Mouse (Mus musculus) midbrain, embryonic 16.5 days (tissue): ENCODE measurements around the gene Rpp25l. TPM values are rescaled to one million over a fixed set of nuclear protein-coding genes. Genes with fewer than 3 reads are reported as not detected.
A peak's percentile ranks its signal among the peaks of the same experiment; 100 is the strongest.

ENCODE experiments used
- ATAC-seq: fragments of 200-750 bp; cut with Nextera tagmentation; 2 replicates; pipeline ENCODE4 v1.8.0; 2017; ENCODE audit warnings: moderate TSS enrichment
- H3K27ac ChIP-seq: fragments of 300-500 bp; sonication (generic); 2 replicates; pipeline ENCODE4 v1.5.1; 2014; ENCODE audit warnings: mild to moderate bottlenecking, low read length, mixed read lengths
- H3K27me3 ChIP-seq: fragments of 300-500 bp; sonication (generic); 2 replicates; pipeline ENCODE4 v1.6.1; 2014; ENCODE audit warnings: low read depth, low read length, mixed read lengths; ENCODE audit not compliant: control insufficient read depth, insufficient read depth
- H3K36me3 ChIP-seq: fragments of 300-500 bp; sonication (generic); 2 replicates; pipeline ENCODE4 v1.6.1; 2014; ENCODE audit warnings: mild to moderate bottlenecking, low read length, moderate library complexity, mixed read lengths; ENCODE audit not compliant: control insufficient read depth, insufficient read depth
- H3K4me1 ChIP-seq: fragments of 300-500 bp; sonication (generic); 2 replicates; pipeline ENCODE4 v1.6.1; 2014; ENCODE audit warnings: mild to moderate bottlenecking, low read length, mixed read lengths; ENCODE audit not compliant: control insufficient read depth, insufficient read depth
- H3K4me2 ChIP-seq: fragments of 300-500 bp; sonication (generic); 2 replicates; pipeline ENCODE4 v1.6.1; 2014; ENCODE audit warnings: mild to moderate bottlenecking, low read length, mixed read lengths
- H3K4me3 ChIP-seq: fragments of 300-500 bp; sonication (generic); 2 replicates; pipeline ENCODE4 v1.5.1; 2014; ENCODE audit warnings: low read depth, mild to moderate bottlenecking, low read length, moderate library complexity, mixed read lengths
- H3K9ac ChIP-seq: fragments of 300-500 bp; sonication (generic); 2 replicates; pipeline ENCODE4 v1.6.1; 2014; ENCODE audit warnings: low read depth, low read length, mixed read lengths
- H3K9me3 ChIP-seq: fragments of 300-500 bp; sonication (generic); replicated peaks from 2 replicates; pipeline ENCODE4 v1.6.1; 2014; ENCODE audit warnings: mild to moderate bottlenecking, low read length, mixed read lengths; ENCODE audit not compliant: control insufficient read depth, poor library complexity, severe bottlenecking
- WGBS: fragments of 180-500 bp; shearing (Covaris S2); extraction: QIAGEN DNeasy Blood & Tissue Kit; methylation state at CpG from one replicate; pipeline ENCODE4 v1.1.7; 2014; 5-methylcytosine and 5-hydroxymethylcytosine counted together
- polyA plus RNA-seq: library from polyadenylated mRNA; unstranded; fragments of >200 nt; fragmentation: Nextera tagmentation; extraction: Ambion mirVana; gene quantifications from 2 replicates; pipeline ENCODE4 v1.2.1, GENCODE M21; 2015

Rpp25l gene
- polyA plus RNA-seq, 1 experiment from 2014 or later, result 52.4 TPM

- no peaks in the 10 kb centered on the region for H3K36me3 ChIP-seq
- H3K9me3 ChIP-seq, result no peaks in the 10 kb centered on the region
- H3K27ac ChIP-seq, result no peak overlapping the region
- 33% methylated on average over 5 of the region's 5 CpGs for WGBS
- 0 out of 2 replicates have a peak overlapping the region, but pooled peaks have one; percentile 33 for H3K9ac ChIP-seq
- H3K27me3 ChIP-seq, result no peaks in the 10 kb centered on the region
- ATAC-seq, result peak; percentile 2; the same call in 1 of the 2 replicates
- H3K4me1 ChIP-seq, result peaks cover 29% of the 10 kb centered on the region
- H3K4me3 ChIP-seq, result no peak overlapping the region
- H3K4me2 ChIP-seq, result no peak overlapping the region
These were observed 41.8 kb downstream of the Rpp25l start for GRCm38 (mm10) chr4:41671500-41671899.

DNA sequence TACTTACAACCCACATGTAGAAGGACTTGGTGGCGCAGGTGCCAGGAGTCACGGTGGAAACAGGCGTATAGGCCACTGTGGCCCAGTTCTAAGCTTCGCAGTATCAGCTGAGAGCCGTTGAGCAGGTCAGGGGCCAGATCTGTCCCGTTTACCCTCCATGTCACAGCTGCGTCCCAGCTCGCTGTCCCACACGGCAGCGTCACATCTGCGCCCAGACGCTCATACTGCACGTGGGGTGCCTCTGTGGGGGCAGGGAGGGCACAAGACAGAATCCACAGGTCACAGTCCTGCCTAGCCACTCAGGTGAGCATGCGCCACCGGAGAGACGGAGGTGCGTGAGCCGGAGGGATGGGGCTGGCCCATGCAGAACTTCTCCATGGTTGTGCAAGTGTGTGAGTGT is 42.5 kb downstream of the Rpp25l start:
- no peak overlapping the region for H3K9ac ChIP-seq
- H3K4me2 ChIP-seq, result no peak overlapping the region
- WGBS, result 74% methylated on average over 18 of the region's 18 CpGs
- ATAC-seq, result no peak
- H3K27ac ChIP-seq, result no peak overlapping the region
- no peak overlapping the region for H3K4me3 ChIP-seq
- no peaks in the 10 kb centered on the region for H3K27me3 ChIP-seq
- H3K4me1 ChIP-seq, result peaks cover 22% of the 10 kb centered on the region
- H3K36me3 ChIP-seq, result no peaks in the 10 kb centered on the region
- no peaks in the 10 kb centered on the region for H3K9me3 ChIP-seq

- Histone ChIP-seq H3K27me3 (no peaks in the 10 kb centered on the region), H3K4me1 (peaks cover 7% of the 10 kb centered on the region; the same call in 1 of the 2 replicates), H3K4me2 (no peak overlapping the region), H3K9ac (no peak overlapping the region), H3K27ac (no peak overlapping the region), H3K4me3 (no peak overlapping the region), H3K36me3 (no peaks in the 10 kb centered on the region), H3K9me3 (no peaks in the 10 kb centered on the region)
- 88% methylated on average over 11 of the region's 11 CpGs for WGBS
- no peak for ATAC-seq
These were observed 46.7 kb downstream of the Rpp25l start for GRCm38 (mm10) chr4:41666646-41667045.

GRCm38 (mm10) chr4:41665009-41665675 is 48.2 kb downstream of the Rpp25l start:
- Histone ChIP-seq H3K27me3 (no peaks in the 10 kb centered on the region), H3K4me2 (no peak overlapping the region), H3K4me1 (peaks cover 6% of the 10 kb centered on the region; the same call in 1 of the 2 replicates), H3K9me3 (no peaks in the 10 kb centered on the region), H3K9ac (peak overlapping the region; percentile 34; the same call in 1 of the 2 replicates), H3K4me3 (no peak overlapping the region), H3K27ac (no peak overlapping the region), H3K36me3 (no peaks in the 10 kb centered on the region)
- ATAC-seq, result no peak
- WGBS, result 8% methylated on average over 5 of the region's 8 CpGs

GRCm38 (mm10) chr4:41664533-41664932 is 48.8 kb downstream of the Rpp25l start:
- Histone ChIP-seq H3K4me3 (no peak overlapping the region), H3K9ac (no peak overlapping the region), H3K4me1 (peaks cover 7% of the 10 kb centered on the region; the same call in 1 of the 2 replicates), H3K9me3 (no peaks in the 10 kb centered on the region), H3K27ac (no peak overlapping the region), H3K36me3 (no peaks in the 10 kb centered on the region), H3K4me2 (no peak overlapping the region), H3K27me3 (no peaks in the 10 kb centered on the region)
- no peak for ATAC-seq
- 72% methylated on average over 7 of the region's 7 CpGs for WGBS

DNA sequence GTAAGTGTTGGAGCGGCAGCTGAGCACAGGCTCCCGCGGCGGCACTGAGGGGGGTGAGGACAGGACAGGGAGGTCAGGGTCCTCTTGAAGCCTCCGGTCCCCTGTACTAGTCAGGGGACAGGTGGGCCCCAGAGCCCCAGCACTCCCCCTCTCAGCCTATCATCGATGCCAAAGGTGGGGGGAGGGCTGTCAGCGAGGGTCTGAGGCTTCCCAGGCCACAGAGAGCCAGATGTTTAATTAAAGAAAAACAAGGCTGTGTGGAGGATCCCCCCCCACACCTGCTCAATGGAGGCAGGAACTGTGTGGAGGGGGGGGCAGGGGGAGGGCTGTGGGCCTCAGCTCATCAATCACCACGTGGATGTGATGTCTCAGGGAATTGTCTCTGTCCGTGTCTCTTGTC is 49.7 kb downstream of the Rpp25l start:
- Histone ChIP-seq H3K9ac (no peak overlapping the region), H3K4me1 (peaks cover 10% of the 10 kb centered on the region; the same call in 1 of the 2 replicates), H3K4me3 (no peak overlapping the region), H3K36me3 (no peaks in the 10 kb centered on the region; the same call in 1 of the 2 replicates), H3K9me3 (no peaks in the 10 kb centered on the region), H3K27ac (no peak overlapping the region), H3K27me3 (no peaks in the 10 kb centered on the region), H3K4me2 (no peak overlapping the region)
- 55% methylated on average over 9 of the region's 9 CpGs for WGBS
- ATAC-seq, result no peak

- Histone ChIP-seq H3K27me3 (no peaks in the 10 kb centered on the region), H3K4me1 (peaks cover 10% of the 10 kb centered on the region; the same call in 1 of the 2 replicates), H3K9ac (no peak overlapping the region), H3K36me3 (peaks cover 3% of the 10 kb centered on the region; the same call in 1 of the 2 replicates), H3K4me3 (no peak overlapping the region), H3K27ac (no peak overlapping the region), H3K4me2 (no peak overlapping the region), H3K9me3 (no peaks in the 10 kb centered on the region)
- WGBS, result 90% methylated on average over 11 of the region's 11 CpGs
- ATAC-seq, result no peak
These were observed 50.6 kb downstream of the Rpp25l start for GRCm38 (mm10) chr4:41662723-41663122.

Other genes starting within 250 kb of the Rpp25l start
- gene Kif24, start 248.6 kb downstream of the Rpp25l start, polyA plus RNA-seq, result 2.5 and 3.0 TPM in 2 replicates
- gene Nudt2, start 248.4 kb downstream of the Rpp25l start, polyA plus RNA-seq, result 70.6 and 80.8 TPM in 2 replicates
- gene AI464131, start 210.5 kb downstream of the Rpp25l start, polyA plus RNA-seq, result 7.4 and 11.6 TPM in 2 replicates
- 15.1 and 18.5 TPM in 2 replicates for gene 1110017D15Rik, start 196.2 kb downstream of the Rpp25l start, polyA plus RNA-seq
- 16.4 and 21.7 TPM in 2 replicates for gene Fam219a, start 144.0 kb downstream of the Rpp25l start, polyA plus RNA-seq
- 1.4 and 2.6 TPM in 2 replicates for gene Dnaic1, start 143.8 kb downstream of the Rpp25l start, polyA plus RNA-seq
- 103 and 120 TPM in 2 replicates for gene Enho, start 73.2 kb downstream of the Rpp25l start, polyA plus RNA-seq
- gene Cntfr, start 16.4 kb downstream of the Rpp25l start, polyA plus RNA-seq, result 28.1 and 28.3 TPM in 2 replicates
- gene Il11ra1, start 13.5 kb downstream of the Rpp25l start, polyA plus RNA-seq, result 31.5 and 36.3 TPM in 2 replicates
- gene Dctn3, start 9.6 kb upstream of the Rpp25l start, polyA plus RNA-seq, result 295 and 313 TPM in 2 replicates
- 0.58 and 1.2 TPM in 2 replicates for gene Arid3c, start 17.6 kb upstream of the Rpp25l start, polyA plus RNA-seq
- gene Galt, start 41.7 kb upstream of the Rpp25l start, polyA plus RNA-seq, result 52.5 and 58.9 TPM in 2 replicates
- gene Sigmar1, start 42.6 kb upstream of the Rpp25l start, polyA plus RNA-seq, result 57.3 and 65.1 TPM in 2 replicates
- 290 and 302 TPM in 2 replicates for gene Ccl27a, start 60.7 kb upstream of the Rpp25l start, polyA plus RNA-seq
- not detected in 2 replicates for gene Gm21541, start 190.1 kb upstream of the Rpp25l start, polyA plus RNA-seq
- 13.8 and 14.3 TPM in 2 replicates for gene Gm20878, start 228.0 kb upstream of the Rpp25l start, polyA plus RNA-seq